Mouse (Mus musculus) limb, embryonic 12.5 days (tissue): ENCODE data around the gene Phlda1. TPM values are rescaled to one million over a fixed set of nuclear protein-coding genes. Genes with fewer than 3 reads are reported as not detected.
A peak's percentile ranks its signal among the peaks of the same experiment; 100 is the strongest.

ENCODE experiments used
- ATAC-seq: fragments of 200-750 bp; cut with Nextera tagmentation; 2 replicates; pipeline ENCODE4 v1.8.0; 2017; ENCODE audit warnings: low read depth, moderate TSS enrichment; ENCODE audit not compliant: insufficient number of reproducible peaks, insufficient read depth, low FRiP score, low TSS enrichment
- H3K27ac ChIP-seq: fragments of 300-500 bp; sonication (generic); 2 replicates; pipeline ENCODE4 v1.5.1; 2016; ENCODE audit warnings: mild to moderate bottlenecking, moderate library complexity
- H3K27me3 ChIP-seq: fragments of 300-500 bp; sonication (generic); 2 replicates; pipeline ENCODE4 v1.6.1; 2016; ENCODE audit warnings: mild to moderate bottlenecking, moderate library complexity
- H3K36me3 ChIP-seq: fragments of 300-500 bp; sonication (generic); 2 replicates; pipeline ENCODE4 v1.6.1; 2016; ENCODE audit warnings: mild to moderate bottlenecking, moderate library complexity
- H3K4me1 ChIP-seq: fragments of 300-500 bp; sonication (generic); replicated peaks from 2 replicates; pipeline ENCODE4 v1.6.1; 2016
- H3K4me2 ChIP-seq: fragments of 300-500 bp; sonication (generic); 2 replicates; pipeline ENCODE4 v1.6.1; 2016; ENCODE audit warnings: mild to moderate bottlenecking, moderate library complexity
- H3K4me3 ChIP-seq: fragments of 300-500 bp; sonication (generic); replicated peaks from 2 replicates; pipeline ENCODE4 v1.5.1; 2016; ENCODE audit warnings: mild to moderate bottlenecking
- H3K9ac ChIP-seq: fragments of 300-500 bp; sonication (generic); replicated peaks from 2 replicates; pipeline ENCODE4 v1.6.1; 2016; ENCODE audit warnings: mild to moderate bottlenecking, moderate library complexity
- H3K9me3 ChIP-seq: fragments of 300-500 bp; sonication (generic); 2 replicates; pipeline ENCODE4 v1.6.1; 2016; ENCODE audit warnings: mild to moderate bottlenecking, moderate library complexity
- WGBS: fragments of 180-500 bp; shearing (Covaris S2); methylation state at CpG from one replicate; pipeline ENCODE4 v1.1.7; 2016; 5-methylcytosine and 5-hydroxymethylcytosine counted together
- polyA plus RNA-seq: library from polyadenylated mRNA; unstranded; fragments of >200 nt; fragmentation: Nextera tagmentation; extraction: Ambion mirVana; gene quantifications from 2 replicates; pipeline ENCODE4 v1.2.1, GENCODE M21; 2016

Phlda1 gene
- polyA plus RNA-seq, 1 experiment from 2014 or later: 28.2 TPM

DNA sequence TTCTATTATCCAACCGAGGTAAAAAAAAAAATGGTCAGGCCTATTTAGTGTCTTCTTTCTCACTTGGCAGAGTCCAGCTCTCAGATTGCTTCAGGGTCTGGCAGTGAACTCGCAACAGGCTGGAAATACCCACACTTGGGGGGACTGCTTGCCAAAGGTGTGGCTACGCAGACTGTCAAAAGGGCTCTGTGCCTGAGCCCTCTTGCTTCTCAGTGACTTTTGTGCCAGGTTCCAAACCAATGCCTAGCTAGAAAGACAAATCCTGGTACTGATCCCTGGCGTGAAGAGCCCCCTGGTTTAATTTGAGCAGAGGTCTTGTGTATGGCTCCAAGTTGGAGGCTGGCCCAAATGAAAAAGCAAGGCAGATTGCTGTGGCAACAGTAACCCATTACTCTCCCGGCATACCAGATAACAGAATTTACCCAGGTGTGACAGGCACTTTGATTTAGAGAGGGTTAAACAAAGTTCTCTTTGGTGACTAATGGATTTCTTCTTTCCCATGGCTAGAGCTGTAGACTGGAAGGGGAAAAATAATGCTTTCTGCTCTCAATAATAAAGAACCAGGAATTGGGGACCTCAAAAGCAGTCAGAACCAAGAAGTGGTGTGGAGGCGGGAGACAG lies 44.1 kb downstream of the Phlda1 start:
- no peak overlapping the region for H3K4me2 ChIP-seq
- WGBS: 69% methylated on average over 6 of the region's 6 CpGs
- no peak overlapping the region for H3K4me3 ChIP-seq
- no peak overlapping the region for H3K27ac ChIP-seq
- ATAC-seq: no peak
- no peaks in the 10 kb centered on the region for H3K36me3 ChIP-seq
- no peaks in the 10 kb centered on the region for H3K27me3 ChIP-seq
- H3K4me1 ChIP-seq: peaks cover 30% of the 10 kb centered on the region
- H3K9ac ChIP-seq: no peak overlapping the region
- no peaks in the 10 kb centered on the region for H3K9me3 ChIP-seq

GRCm38 (mm10) chr10:111553695-111554094 lies 47.6 kb downstream of the Phlda1 start:
- peak; percentile 66; the same call in 1 of the 2 replicates for ATAC-seq
- H3K4me1 ChIP-seq: peaks cover 25% of the 10 kb centered on the region
- H3K36me3 ChIP-seq: no peaks in the 10 kb centered on the region
- no peak overlapping the region for H3K4me2 ChIP-seq
- H3K9me3 ChIP-seq: no peaks in the 10 kb centered on the region
- no peak overlapping the region for H3K9ac ChIP-seq
- no peaks in the 10 kb centered on the region for H3K27me3 ChIP-seq
- peak overlapping the region; percentile 32 for H3K27ac ChIP-seq
- no peak overlapping the region for H3K4me3 ChIP-seq
- 24% methylated on average over 7 of the region's 7 CpGs for WGBS

- H3K4me1 ChIP-seq: peaks cover 34% of the 10 kb centered on the region
- H3K4me2 ChIP-seq: no peak overlapping the region
- no peaks in the 10 kb centered on the region for H3K36me3 ChIP-seq
- H3K9ac ChIP-seq: no peak overlapping the region
- no peaks in the 10 kb centered on the region for H3K9me3 ChIP-seq
- ATAC-seq: no peak
- WGBS: 82% methylated on average over 5 of the region's 5 CpGs
- no peak overlapping the region for H3K4me3 ChIP-seq
- no peaks in the 10 kb centered on the region for H3K27me3 ChIP-seq
- no peak overlapping the region for H3K27ac ChIP-seq
These were observed 48.6 kb downstream of the Phlda1 start for GRCm38 (mm10) chr10:111554651-111555050.

DNA sequence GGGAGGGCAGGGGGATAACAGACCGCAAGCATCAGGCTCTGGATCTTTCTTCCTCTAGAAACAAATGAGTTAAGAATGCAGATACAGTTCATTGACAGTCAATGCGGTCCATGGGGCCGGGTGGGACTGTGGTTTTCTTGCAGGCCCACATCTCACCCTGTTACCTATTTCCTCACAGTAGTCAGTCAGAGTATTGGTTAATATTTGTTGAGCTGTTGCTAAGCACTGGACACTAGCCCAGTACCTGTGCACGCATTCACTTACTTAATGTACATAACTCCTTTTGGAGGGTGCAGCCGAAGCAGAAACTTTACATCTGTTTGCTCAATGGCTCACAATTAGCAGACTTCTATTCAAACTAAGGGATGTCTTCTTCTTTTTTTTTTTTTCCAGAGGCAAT lies 52.1 kb downstream of the Phlda1 start:
- H3K9ac ChIP-seq: no peak overlapping the region
- 90% methylated on average over 5 of the region's 5 CpGs for WGBS
- ATAC-seq: no peak

More for the DNA sequence above, 52.1 kb downstream of the Phlda1 start:
- H3K27ac ChIP-seq: no peak overlapping the region
- peaks cover 45% of the 10 kb centered on the region for H3K4me1 ChIP-seq
- no peaks in the 10 kb centered on the region for H3K27me3 ChIP-seq
- H3K4me2 ChIP-seq: no peak overlapping the region
- H3K36me3 ChIP-seq: no peaks in the 10 kb centered on the region
- no peaks in the 10 kb centered on the region for H3K9me3 ChIP-seq
- H3K4me3 ChIP-seq: no peak overlapping the region

Other genes with a start within 250 kb of the Phlda1 start
- gene Bbs10, start 207.6 kb upstream of the Phlda1 start, polyA plus RNA-seq: 6.8 and 7.2 TPM in 2 replicates
- 314 and 324 TPM in 2 replicates for gene Nap1l1, start 33.1 kb upstream of the Phlda1 start, polyA plus RNA-seq